Mouse (Mus musculus): ENCODE data around the gene Ppp1r12a.

- no peak for TF ChIP-seq EP300 (optimal IDR thresholded peaks at IDR 0.05)
- TF ChIP-seq CTCF (IDR thresholded peaks at IDR 0.05; ENCODE audit: low read depth) = no peak
Observed at GRCm38 (mm10) chr10:108147031-108147430, 15.0 kb upstream of the Ppp1r12a start.
